Mouse (Mus musculus): Measurements from ENCODE around the gene Olfr593. TPM values are rescaled to one million over a fixed set of nuclear protein-coding genes. Genes with fewer than 3 reads are reported as not detected.
"Not testable (repeated sequence)": the region's sequence is repeated elsewhere in the genome, so short reads cannot be mapped to it uniquely, and the experiment has no call there.

The Olfr593 gene
- not detected in 2 replicates for polyA plus RNA-seq (2015; fragmentation: Nextera tagmentation; extraction: Ambion mirVana)

GRCm38 (mm10) chr7:103211562-103211961, at the start of gene Olfr593:
Gene Olfr593, plus strand, starts transcription at chr7:103211862.
- WGBS: 60% methylated on average over 1 of the region's 1 CpGs
- no peaks in the 10 kb centered on the region for H3K4me1 ChIP-seq (replicated peaks)
- ATAC-seq (replicated peaks; ENCODE audit: insufficient number of reproducible peaks, insufficient read depth, low FRiP score, low read depth): no peak

GRCm38 (mm10) chr7:103169697-103170096, 42.0 kb upstream of the Olfr593 start:
- Histone ChIP-seq H3K4me3 (no peak overlapping the region), H3K4me1 (replicated peaks) (no peaks in the 10 kb centered on the region), H3K27ac (no peak overlapping the region), H3K9me3 (replicated peaks) (no peaks in the 10 kb centered on the region), H3K9ac (no peak overlapping the region), H3K4me2 (no peak overlapping the region), H3K27me3 (no peaks in the 10 kb centered on the region), H3K36me3 (no peaks in the 10 kb centered on the region)
- WGBS: 68% methylated on average over 5 of the region's 5 CpGs
- no peak for ATAC-seq (replicated peaks; ENCODE audit: insufficient number of reproducible peaks, insufficient read depth, low FRiP score, low read depth)

More at GRCm38 (mm10) chr7:103211562-103211961, at the start of gene Olfr593:
- H3K9ac ChIP-seq: no peak within 1 kb of the TSS
- H3K27me3 ChIP-seq: no peaks in the 10 kb centered on the region
- H3K4me3 ChIP-seq: no peak within 1 kb of the TSS
- no peak within 1 kb of the TSS for H3K27ac ChIP-seq
- no peak within 1 kb of the TSS for H3K4me2 ChIP-seq
- no peaks in the 10 kb centered on the region for H3K9me3 ChIP-seq (replicated peaks)
- H3K36me3 ChIP-seq: no peaks in the 10 kb centered on the region

- no peak within 1 kb of the TSS for H3K4me3 ChIP-seq
- no peaks in the 10 kb centered on the region for H3K36me3 ChIP-seq
- H3K9ac ChIP-seq: no peak within 1 kb of the TSS
- no peaks in the 10 kb centered on the region for H3K27me3 ChIP-seq
- no peak within 1 kb of the TSS for H3K27ac ChIP-seq
- 70% methylated on average over 1 of the region's 1 CpGs for WGBS
- H3K4me2 ChIP-seq: no peak within 1 kb of the TSS
- H3K9me3 ChIP-seq (replicated peaks): 0 out of 2 replicates have a peak, but pooled peaks cover 2% of the 10 kb centered on the region
- H3K4me1 ChIP-seq (replicated peaks): no peaks in the 10 kb centered on the region
- ATAC-seq (replicated peaks; ENCODE audit: insufficient number of reproducible peaks, insufficient read depth, low FRiP score, low read depth): no peak
These were observed 33.4 kb upstream of the Olfr593 start, which contains the start of gene Olfr591 for GRCm38 (mm10) chr7:103178240-103178639. Gene Olfr591, minus strand, starts transcription at chr7:103178340.

GRCm38 (mm10) chr7:103184503-103184902, 27.2 kb upstream of the Olfr593 start, which contains the start of gene Olfr592:
Gene Olfr592, plus strand, starts transcription at chr7:103184803.
- H3K9ac ChIP-seq; H3K27me3 ChIP-seq; H3K4me2 ChIP-seq; H3K27ac ChIP-seq; ATAC-seq (replicated peaks; ENCODE audit: insufficient number of reproducible peaks, insufficient read depth, low FRiP score, low read depth); H3K36me3 ChIP-seq; H3K9me3 ChIP-seq (replicated peaks); H3K4me3 ChIP-seq; H3K4me1 ChIP-seq (replicated peaks): not testable (repeated sequence)
- 62% methylated on average over 1 of the region's 1 CpGs for WGBS

GRCm38 (mm10) chr7:103212050-103212449, 388 bp downstream of the Olfr593 start:
- H3K4me1 ChIP-seq (replicated peaks): not testable (repeated sequence)
- 77% methylated on average over 5 of the region's 5 CpGs for WGBS

GRCm38 (mm10) chr7:103216696-103217095, 5.0 kb downstream of the Olfr593 start, which contains the start of gene Olfr594:
Gene Olfr594, plus strand, starts transcription at chr7:103216996.
- Histone ChIP-seq H3K9ac (no peak within 1 kb of the TSS), H3K4me3 (no peak within 1 kb of the TSS), H3K36me3 (no peaks in the 10 kb centered on the region), H3K27me3 (no peaks in the 10 kb centered on the region), H3K9me3 (replicated peaks) (no peaks in the 10 kb centered on the region), H3K4me1 (replicated peaks) (no peaks in the 10 kb centered on the region), H3K4me2 (no peak within 1 kb of the TSS), H3K27ac (no peak within 1 kb of the TSS)
- no peak for ATAC-seq (replicated peaks; ENCODE audit: insufficient number of reproducible peaks, insufficient read depth, low FRiP score, low read depth)

More at GRCm38 (mm10) chr7:103212050-103212449, 388 bp downstream of the Olfr593 start:
- H3K9me3 ChIP-seq (replicated peaks); H3K4me2 ChIP-seq; H3K27ac ChIP-seq; H3K4me3 ChIP-seq; H3K9ac ChIP-seq; H3K36me3 ChIP-seq; ATAC-seq (replicated peaks; ENCODE audit: insufficient number of reproducible peaks, insufficient read depth, low FRiP score, low read depth); H3K27me3 ChIP-seq: not testable (repeated sequence)

- H3K36me3 ChIP-seq; H3K27me3 ChIP-seq; H3K4me2 ChIP-seq; H3K9me3 ChIP-seq (replicated peaks); ATAC-seq (replicated peaks; ENCODE audit: insufficient number of reproducible peaks, insufficient read depth, low FRiP score, low read depth); H3K4me1 ChIP-seq (replicated peaks); H3K4me3 ChIP-seq; H3K9ac ChIP-seq; H3K27ac ChIP-seq: not testable (repeated sequence)
These were observed 40.7 kb downstream of the Olfr593 start, which contains the start of gene Usp17ld for GRCm38 (mm10) chr7:103252405-103252804. Gene Usp17ld, minus strand, starts transcription at chr7:103252505.

Small RNAs within 50 kb of the gene (microRNA-seq; reads per million reads assigned to microRNA genes)
- not detected for gene Gm25171

Other genes starting within 250 kb of the Olfr593 start
- not detected in 2 replicates for gene Olfr576, start 249.2 kb upstream of the Olfr593 start, polyA plus RNA-seq (2015; fragmentation: Nextera tagmentation; extraction: Ambion mirVana)
- not detected in 2 replicates for gene Olfr577, start 235.9 kb upstream of the Olfr593 start, polyA plus RNA-seq (2015; fragmentation: Nextera tagmentation; extraction: Ambion mirVana)
- not detected in 2 replicates for gene Olfr578, start 222.5 kb upstream of the Olfr593 start, polyA plus RNA-seq (2015; fragmentation: Nextera tagmentation; extraction: Ambion mirVana)
- not detected in 2 replicates for gene Olfr582, start 173.8 kb upstream of the Olfr593 start, polyA plus RNA-seq (2015; fragmentation: Nextera tagmentation; extraction: Ambion mirVana)
- not detected in 2 replicates for gene Olfr583, start 160.6 kb upstream of the Olfr593 start, polyA plus RNA-seq (2015; fragmentation: Nextera tagmentation; extraction: Ambion mirVana)
- gene Olfr584, start 130.0 kb upstream of the Olfr593 start, polyA plus RNA-seq (2015; fragmentation: Nextera tagmentation; extraction: Ambion mirVana): not detected in 2 replicates
- not detected in 2 replicates for gene Olfr585, start 114.1 kb upstream of the Olfr593 start, polyA plus RNA-seq (2015; fragmentation: Nextera tagmentation; extraction: Ambion mirVana)
- not detected in 2 replicates for gene Olfr586, start 86.2 kb upstream of the Olfr593 start, polyA plus RNA-seq (2015; fragmentation: Nextera tagmentation; extraction: Ambion mirVana)
- not detected in 2 replicates for gene Olfr588-ps1, start 71.0 kb upstream of the Olfr593 start, polyA plus RNA-seq (2015; fragmentation: Nextera tagmentation; extraction: Ambion mirVana)
- gene Olfr589, start 55.5 kb upstream of the Olfr593 start, polyA plus RNA-seq (2015; fragmentation: Nextera tagmentation; extraction: Ambion mirVana): not detected in 2 replicates
- gene Olfr591, start 33.5 kb upstream of the Olfr593 start, polyA plus RNA-seq (2015; fragmentation: Nextera tagmentation; extraction: Ambion mirVana): not detected in 2 replicates
- gene Olfr592, start 27.1 kb upstream of the Olfr593 start, polyA plus RNA-seq (2015; fragmentation: Nextera tagmentation; extraction: Ambion mirVana): not detected in 2 replicates
- not detected in 2 replicates for gene Olfr594, start 5.1 kb downstream of the Olfr593 start, polyA plus RNA-seq (2015; fragmentation: Nextera tagmentation; extraction: Ambion mirVana)
- not detected in 2 replicates for gene Usp17ld, start 40.6 kb downstream of the Olfr593 start, polyA plus RNA-seq (2015; fragmentation: Nextera tagmentation; extraction: Ambion mirVana)
- gene Olfr596, start 93.8 kb downstream of the Olfr593 start, polyA plus RNA-seq (2015; fragmentation: Nextera tagmentation; extraction: Ambion mirVana): not detected in 2 replicates
- gene Olfr597, start 104.5 kb downstream of the Olfr593 start, polyA plus RNA-seq (2015; fragmentation: Nextera tagmentation; extraction: Ambion mirVana): not detected in 2 replicates
- not detected in 2 replicates for gene Olfr598, start 111.7 kb downstream of the Olfr593 start, polyA plus RNA-seq (2015; fragmentation: Nextera tagmentation; extraction: Ambion mirVana)
- gene Olfr599, start 124.1 kb downstream of the Olfr593 start, polyA plus RNA-seq (2015; fragmentation: Nextera tagmentation; extraction: Ambion mirVana): not detected in 2 replicates
- gene Olfr600, start 137.8 kb downstream of the Olfr593 start, polyA plus RNA-seq (2015; fragmentation: Nextera tagmentation; extraction: Ambion mirVana): not detected in 2 replicates
- not detected in 2 replicates for gene Olfr601, start 150.8 kb downstream of the Olfr593 start, polyA plus RNA-seq (2015; fragmentation: Nextera tagmentation; extraction: Ambion mirVana)
- gene Olfr603, start 174.3 kb downstream of the Olfr593 start, polyA plus RNA-seq (2015; fragmentation: Nextera tagmentation; extraction: Ambion mirVana): not detected in 2 replicates
- not detected in 2 replicates for gene Usp17lc, start 203.2 kb downstream of the Olfr593 start, polyA plus RNA-seq (2015; fragmentation: Nextera tagmentation; extraction: Ambion mirVana)
- not detected in 2 replicates for gene Olfr605, start 233.6 kb downstream of the Olfr593 start, polyA plus RNA-seq (2015; fragmentation: Nextera tagmentation; extraction: Ambion mirVana)
- gene Olfr606, start 237.2 kb downstream of the Olfr593 start, polyA plus RNA-seq (2015; fragmentation: Nextera tagmentation; extraction: Ambion mirVana): not detected in 2 replicates